Mouse (Mus musculus) adrenal gland, postnatal 10 days (tissue): ENCODE results near the gene Dtnb. TPM values are rescaled to one million over a fixed set of nuclear protein-coding genes. Genes with fewer than 3 reads are reported as not detected.

ENCODE experiments used
- DNase-seq: peaks from one replicate; pipeline ENCODE4 v3.0.0; 2021; ENCODE audit warnings: mixed read lengths
- total RNA-seq, 2 experiments: library from RNA; stranded (reverse); gene quantifications; 2 replicates each; pipeline ENCODE4 v1.2.3; 2021

Gene Dtnb
- total RNA-seq, 2 experiments from 2014 or later, result 23.8 to 25.3 TPM

DNA sequence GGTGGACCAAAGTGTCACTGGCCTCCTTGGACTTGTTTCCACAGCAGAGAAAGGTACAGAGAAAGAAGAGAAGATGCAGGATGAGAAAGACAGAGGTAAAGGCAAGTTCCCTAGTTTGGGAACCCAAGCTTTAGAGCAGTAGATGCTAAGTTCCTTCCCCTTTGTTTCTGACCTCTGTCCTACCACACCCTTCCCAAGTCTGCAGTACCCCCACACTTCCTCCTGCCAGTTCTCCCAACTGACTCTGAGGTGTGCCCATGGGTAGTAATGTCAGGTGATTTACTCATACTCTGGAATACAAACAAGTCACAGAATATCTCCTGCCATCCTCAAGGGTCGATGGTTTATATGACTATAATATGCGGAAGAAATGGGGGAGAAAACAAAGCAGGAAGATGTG is 203.8 kb downstream of the Dtnb start:
- no peak for DNase-seq

GRCm38 (mm10) chr12:3777682-3778081 is 205.5 kb downstream of the Dtnb start:
- DNase-seq, result no peak

- DNase-seq, result no peak
Observed at GRCm38 (mm10) chr12:3778286-3778685, 206.1 kb downstream of the Dtnb start.

DNA sequence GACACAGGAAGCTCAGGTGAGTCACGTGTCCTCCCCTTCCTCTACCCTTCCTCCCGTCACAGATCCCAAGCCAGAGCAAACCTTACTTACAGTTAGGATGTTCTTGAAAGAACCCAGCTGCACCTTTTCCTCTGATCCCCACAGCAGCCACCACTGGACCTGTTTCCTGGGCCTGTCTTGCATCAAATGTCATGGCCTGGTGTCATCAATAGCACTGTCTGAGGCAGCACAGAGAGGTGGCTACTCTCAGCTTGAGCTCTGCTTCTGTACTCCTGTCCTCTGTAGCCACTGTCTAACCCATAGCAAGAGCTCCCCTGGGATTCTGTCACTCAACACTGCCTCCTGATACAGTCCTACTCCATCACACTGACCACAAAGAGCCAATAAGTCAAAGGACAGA is 207.5 kb downstream of the Dtnb start:
- no peak for DNase-seq

DNA sequence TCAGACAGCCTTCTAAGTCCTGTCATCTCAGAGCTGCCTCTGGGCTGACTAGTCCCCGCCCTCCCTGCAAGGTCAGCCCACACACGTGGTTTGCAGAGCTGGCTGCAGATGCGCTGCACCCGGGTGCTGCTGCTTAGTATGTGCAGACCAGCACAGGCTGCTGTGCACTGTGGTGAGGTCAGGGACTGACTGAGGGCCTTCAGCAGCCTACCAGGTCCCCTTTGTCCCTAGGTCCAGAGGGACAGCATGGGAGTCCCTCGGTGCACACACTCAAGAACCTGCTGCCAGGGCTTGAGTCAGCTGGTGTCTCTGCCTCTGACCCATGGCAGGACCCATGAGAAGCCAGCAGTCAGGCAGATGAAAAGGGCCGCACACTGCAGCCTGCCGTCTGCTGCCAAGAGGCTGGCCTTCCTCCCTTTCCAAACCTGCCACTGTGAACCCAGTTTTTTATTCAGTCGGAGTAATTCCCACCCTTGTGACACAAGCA is 208.3 kb downstream of the Dtnb start:
- DNase-seq, result peak; percentile 88

DNA sequence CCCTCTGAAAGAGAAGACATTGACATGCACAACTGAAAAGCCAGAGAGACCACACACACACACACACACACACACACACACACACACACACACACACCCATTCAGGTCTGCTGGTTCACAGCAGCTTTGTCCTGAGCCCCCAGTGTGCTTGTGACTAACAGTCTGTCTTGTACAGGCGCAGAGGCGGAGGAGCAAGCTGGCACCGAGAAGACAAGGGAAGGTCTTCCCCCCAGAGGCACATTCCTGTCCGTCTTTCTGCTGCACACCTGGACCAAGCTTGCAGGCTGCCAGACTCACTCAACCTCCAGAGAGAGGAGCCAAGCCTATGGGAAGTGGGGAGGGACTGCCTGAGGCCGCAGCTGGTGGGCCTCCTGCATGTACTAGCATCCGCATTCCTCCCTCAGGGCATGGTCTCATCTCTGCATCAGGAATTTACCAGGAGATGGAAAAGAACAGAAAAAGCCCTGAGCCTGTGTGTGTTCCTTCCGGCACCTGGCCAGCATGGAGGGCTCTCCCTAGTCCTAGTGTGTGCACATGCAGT is 208.8 kb downstream of the Dtnb start:
- peak; percentile 47 for DNase-seq

DNA sequence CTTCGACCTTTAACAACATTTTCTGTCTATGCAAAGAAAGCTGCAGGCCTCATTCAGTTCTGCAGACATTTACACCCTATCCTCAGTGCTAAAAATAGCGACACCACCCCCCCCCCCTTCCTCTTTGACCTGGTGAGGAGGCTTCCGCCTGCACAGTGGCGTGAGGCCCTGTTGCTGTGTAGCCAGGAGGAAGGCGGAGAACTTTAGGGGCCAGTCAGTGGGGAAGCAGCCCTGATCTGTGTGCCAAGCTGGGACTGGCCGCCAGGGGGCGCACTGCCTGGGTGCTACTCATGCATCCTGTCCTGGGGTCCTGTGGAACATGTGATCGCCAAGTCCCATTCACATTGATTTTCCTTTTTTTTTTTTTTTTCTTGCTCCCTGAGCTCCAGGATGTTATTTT is 209.3 kb downstream of the Dtnb start:
- DNase-seq, result peak; percentile 95

GRCm38 (mm10) chr12:3783196-3783825 is 211.1 kb downstream of the Dtnb start:
- no peak for DNase-seq

GRCm38 (mm10) chr12:3784258-3784657 is 212.1 kb downstream of the Dtnb start:
- no peak for DNase-seq

- no peak for DNase-seq
Observed at GRCm38 (mm10) chr12:3784729-3785128, 212.5 kb downstream of the Dtnb start.

DNA sequence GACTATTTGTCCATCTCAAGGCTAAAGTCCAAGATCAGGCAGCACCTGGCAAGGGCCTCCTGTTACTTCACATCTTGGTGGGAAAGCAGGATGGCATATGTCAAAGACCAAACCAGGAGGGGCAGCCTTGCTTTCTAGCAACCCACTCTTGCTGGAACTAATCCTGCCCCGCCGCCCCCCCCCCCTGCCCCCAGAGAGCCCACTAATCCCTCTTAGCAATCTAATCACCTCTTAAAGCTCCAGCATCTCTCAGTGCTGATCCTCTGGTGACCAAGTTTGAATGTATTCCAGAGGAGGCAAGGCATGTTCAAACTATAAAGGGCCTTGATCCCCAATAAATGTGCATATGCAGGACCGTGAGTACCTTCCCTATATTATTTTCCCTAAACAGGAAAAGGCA is 214.9 kb downstream of the Dtnb start:
- DNase-seq, result no peak

GRCm38 (mm10) chr12:3787541-3787940 is 215.4 kb downstream of the Dtnb start:
- DNase-seq, result no peak

DNA sequence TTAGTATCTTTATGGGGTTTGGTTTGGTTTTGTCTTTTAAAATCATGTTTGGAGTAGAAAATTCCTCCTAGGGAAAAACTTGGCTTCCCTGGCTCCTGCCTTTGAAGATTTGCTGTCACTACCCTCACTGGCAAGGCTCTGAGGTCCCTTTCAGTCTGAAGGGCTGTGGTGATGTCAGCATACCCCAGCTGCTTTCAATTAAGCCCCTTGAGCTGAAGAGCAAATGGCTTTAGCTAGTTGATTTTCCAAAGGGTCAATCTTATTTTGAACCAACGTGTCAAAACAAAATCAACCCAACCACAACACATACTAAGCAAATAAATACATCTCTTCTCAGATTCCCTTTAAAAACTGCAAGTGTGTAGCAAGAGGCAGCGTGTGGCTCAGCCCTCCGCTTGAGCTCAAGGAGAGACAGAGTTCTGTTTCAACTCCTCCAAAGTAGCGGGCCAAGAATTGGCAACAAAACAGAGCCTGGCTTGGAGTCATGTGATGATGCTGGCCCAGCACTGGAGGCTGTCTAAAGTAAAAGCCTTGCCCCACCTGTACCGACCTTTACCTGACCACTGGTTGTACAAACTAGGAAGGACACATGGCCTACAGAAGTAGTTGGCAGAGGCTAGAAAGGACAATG is 216.4 kb downstream of the Dtnb start:
- peak; percentile 53 for DNase-seq

- no peak for DNase-seq
Observed at GRCm38 (mm10) chr12:3789626-3790185, 217.5 kb downstream of the Dtnb start.

DNA sequence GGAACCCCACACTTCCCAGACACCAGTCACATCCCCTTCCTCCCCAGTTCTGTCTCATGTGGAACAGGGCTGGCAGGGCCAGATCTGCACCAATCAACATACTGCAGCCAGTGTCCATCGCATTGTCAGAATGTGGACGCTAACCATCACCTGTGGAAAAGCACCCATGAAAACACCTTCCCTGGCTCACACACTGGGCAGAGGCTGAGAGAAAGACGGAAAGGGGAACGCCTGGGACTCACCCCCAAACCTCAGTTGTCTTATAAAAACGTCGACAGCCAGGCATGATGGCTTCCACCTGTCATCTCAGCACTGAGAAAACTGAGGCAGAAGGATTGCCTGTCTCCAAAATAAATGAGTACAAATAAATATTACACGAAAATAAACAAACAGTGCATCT is 219.1 kb downstream of the Dtnb start:
- DNase-seq, result no peak

DNA sequence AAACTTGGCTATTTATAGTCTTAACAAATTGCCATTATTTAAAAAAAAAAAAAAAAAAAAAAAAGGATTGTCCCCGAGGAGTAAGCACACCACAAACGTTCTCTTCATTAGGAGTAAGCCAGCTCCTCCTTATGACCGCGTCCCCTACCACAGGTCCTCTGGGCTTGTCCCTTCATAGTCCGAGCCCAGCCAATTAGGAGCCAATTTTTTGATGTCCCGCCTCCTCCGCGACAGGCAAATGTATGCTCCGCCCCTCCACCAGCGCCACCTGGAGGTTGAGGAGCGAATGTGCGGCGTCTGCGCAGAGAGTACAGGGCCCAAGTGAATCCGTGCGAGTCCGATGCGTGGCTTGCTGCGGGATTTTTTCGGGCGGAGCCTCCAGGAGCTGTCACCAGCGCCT is 219.6 kb downstream of the Dtnb start:
- peak; percentile 97 for DNase-seq

DNA sequence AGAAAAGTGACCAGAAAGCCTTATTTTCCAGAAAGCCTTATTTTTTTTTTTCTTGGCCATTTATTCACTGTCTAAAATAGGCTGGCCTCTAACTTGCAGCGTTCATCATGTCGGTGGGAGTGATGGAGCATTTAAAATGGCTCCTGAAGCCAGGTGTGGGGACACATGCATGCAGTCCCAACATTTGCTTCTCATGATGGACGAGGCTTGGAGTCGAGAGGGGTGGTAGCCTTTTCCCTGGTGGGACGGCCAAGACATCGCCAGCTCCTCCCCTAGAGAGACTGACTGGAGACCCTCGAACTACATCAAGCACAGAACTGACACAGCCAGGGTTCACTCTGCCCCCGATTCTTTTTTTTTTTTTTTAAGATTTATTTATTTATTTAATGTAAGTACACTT is 220.1 kb downstream of the Dtnb start:
- no peak for DNase-seq

GRCm38 (mm10) chr12:3795569-3795968 is 223.4 kb downstream of the Dtnb start:
- DNase-seq, result no peak

DNA sequence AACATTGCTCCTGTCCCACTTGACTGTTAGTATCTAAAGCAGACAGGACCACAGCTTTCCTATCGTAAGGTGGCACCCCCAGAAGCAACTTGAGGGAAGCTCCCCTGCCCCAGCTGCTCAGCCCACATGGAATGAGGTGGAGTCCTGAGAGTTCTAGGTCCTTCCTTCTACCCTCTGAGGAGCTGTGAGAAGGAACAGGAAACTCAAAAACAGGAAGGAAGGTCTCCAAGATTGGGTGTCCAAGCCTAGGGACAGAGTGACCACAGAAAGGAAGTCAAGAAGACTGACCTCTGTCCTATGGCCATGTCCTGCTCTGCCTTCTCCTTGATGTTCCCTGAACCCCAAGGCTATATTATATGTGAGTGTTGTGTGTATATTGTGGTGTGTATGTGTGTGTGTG is 227.4 kb downstream of the Dtnb start:
- DNase-seq, result no peak

GRCm38 (mm10) chr12:3805852-3806251 is 233.7 kb downstream of the Dtnb start, which contains the start of gene Dnmt3a:
Dnmt3a (plus strand) TSS chr12:3806007.
- no peak for DNase-seq

- DNase-seq, result peak; percentile 90
Observed at GRCm38 (mm10) chr12:3806271-3806684, 234.1 kb downstream of the Dtnb start.

DNA sequence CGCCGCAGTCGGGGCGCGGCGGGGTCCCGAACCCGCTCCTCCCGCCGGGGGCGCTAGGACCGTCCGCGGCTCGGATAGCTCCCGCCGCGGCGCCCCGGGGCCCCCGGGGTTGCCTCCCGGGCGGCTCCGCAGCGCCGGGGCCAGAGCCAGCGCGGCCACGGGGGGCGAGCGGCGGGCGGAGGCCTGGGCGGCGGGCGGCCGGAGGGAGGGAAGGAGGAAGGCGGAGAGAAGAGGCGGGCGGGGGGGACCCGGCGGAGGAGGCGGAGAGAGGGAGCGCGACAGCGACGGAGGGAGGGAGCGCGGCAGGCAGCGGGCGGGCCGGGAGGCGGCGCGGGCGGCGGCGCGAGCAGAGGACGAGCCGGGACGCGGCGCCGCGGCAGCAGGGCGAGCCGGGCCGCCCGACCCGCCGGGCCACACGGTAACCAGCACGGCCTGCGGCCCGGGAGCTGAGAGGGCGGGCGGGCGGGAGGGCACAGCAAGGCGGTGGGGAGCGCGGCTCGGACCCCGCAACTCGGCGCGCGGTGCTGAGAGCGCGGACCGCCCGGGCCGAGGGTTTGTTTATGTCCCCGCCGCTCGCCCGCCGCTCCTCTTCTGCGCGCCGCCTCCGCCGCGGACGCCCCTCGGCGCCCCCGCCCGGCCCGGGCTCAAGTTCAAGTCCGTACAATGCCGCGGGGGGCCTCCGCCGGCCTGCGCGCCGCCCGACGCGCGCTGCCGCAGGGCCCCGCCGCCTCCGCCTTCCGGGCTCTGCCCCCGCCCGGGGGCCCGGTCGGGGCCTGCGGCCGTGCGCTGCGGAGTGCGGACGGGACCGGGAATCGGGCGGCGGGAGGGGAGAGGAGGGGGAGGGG is 234.7 kb downstream of the Dtnb start:
- DNase-seq, result peak; percentile 90
